ENCODE assay signal across 17 mouse cellular contexts in the genomic region with DNA sequence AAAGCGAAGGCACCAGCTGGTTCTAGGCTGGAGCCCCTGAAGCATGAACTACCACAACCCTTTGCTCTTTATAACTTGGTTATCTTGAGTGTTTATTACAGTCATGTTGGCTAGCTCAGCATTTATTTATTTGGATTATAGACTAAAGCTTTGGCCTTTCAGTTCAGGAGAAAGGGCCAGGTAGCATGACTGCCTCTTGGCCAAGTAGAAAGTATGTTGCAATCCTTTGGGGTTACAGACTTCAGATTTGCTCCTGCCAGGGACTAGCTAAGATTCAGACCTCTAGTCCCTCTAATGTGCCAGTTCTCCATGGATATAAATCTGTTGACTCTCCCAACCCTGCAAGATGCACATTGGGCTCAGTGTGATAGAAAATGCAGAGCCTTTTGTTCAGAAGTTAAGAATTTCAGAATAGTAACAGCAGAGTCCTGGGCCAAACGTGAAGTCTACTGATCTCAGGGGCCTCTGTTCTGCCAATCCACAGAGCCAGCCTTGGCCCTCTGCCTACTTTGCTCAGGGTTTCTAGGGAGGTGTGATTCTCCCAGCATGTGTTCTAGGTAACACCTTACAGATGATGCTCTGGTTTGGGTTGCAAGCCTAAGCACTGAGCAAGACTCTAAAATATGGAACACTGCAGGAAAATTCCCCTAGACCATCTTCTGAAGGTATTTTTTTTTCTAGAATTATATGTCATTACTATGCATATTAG.
DNase-seq lines count a peak whose midpoint lies in the region; ATAC-seq and TF ChIP-seq lines count a peak whose summit lies in the region.
"Had no signal": no experiment of that assay in that cellular context is flagged by ENCODE, and none has a peak within 500 bp of the region (broad histone marks: within the 10 kb centered on the region; RNA-seq: fewer than 3 reads in every experiment).

No protein-coding gene starts in this region.

- ATAC-seq in liver, embryonic 11.5 days (replicated peaks; ENCODE audit: low FRiP score), result no peak
- ATAC-seq in intestine, embryonic 15.5 days, result no peak
- ATAC-seq: forebrain, embryonic 14.5 days had no signal

- TF ChIP-seq POLR2A in liver, adult 2 months (IDR thresholded peaks at IDR 0.05; ENCODE audit: extremely low read depth, insufficient read depth, low read length), result no peak

- no peak overlapping the region for H3K9ac ChIP-seq in liver, adult 2 months (ENCODE audit: low read depth, low read length)
- no peak overlapping the region for H3K9ac ChIP-seq in liver, embryonic 11.5 days (ENCODE audit: low read depth, low read length)
- no peak overlapping the region for H3K9ac ChIP-seq in intestine, embryonic 15.5 days
- H3K9ac ChIP-seq: neural tube, embryonic 15.5 days had no signal

- intact Hi-C loops in left cerebral cortex, postnatal 4 days (cut with DNase I), result loop anchor here (10.0 kb wide), 1 partner anchor 275 kb away; no protein-coding TSS in a partner anchor
- intact Hi-C loops in heart, postnatal 14 days (cut with DNase I), result no loop called here

- no peak for TF ChIP-seq CTCF in liver, adult 2 months (IDR thresholded peaks at IDR 0.05; ENCODE audit: low read depth, low read length)

- no peaks in the 10 kb centered on the region for H3K27me3 ChIP-seq in liver, adult 2 months (ENCODE audit: control insufficient read depth, insufficient read depth, low read length)
- H3K27me3 ChIP-seq in liver, embryonic 11.5 days (replicated peaks; ENCODE audit: control insufficient read depth, insufficient read depth, low read length), result no peaks in the 10 kb centered on the region
- no peaks in the 10 kb centered on the region for H3K27me3 ChIP-seq in intestine, embryonic 15.5 days (replicated peaks)
- H3K27me3 ChIP-seq: neural tube, embryonic 15.5 days had no signal

- H3K79me2 ChIP-seq in liver, adult 2 months (ENCODE audit: control insufficient read depth, insufficient read depth, low read length), result no peaks in the 10 kb centered on the region

- H3K4me1 ChIP-seq in liver, adult 2 months (ENCODE audit: control insufficient read depth, insufficient read depth, low read length), result peaks cover 17% of the 10 kb centered on the region
- no peaks in the 10 kb centered on the region for H3K4me1 ChIP-seq in liver, embryonic 11.5 days (replicated peaks; ENCODE audit: control insufficient read depth, insufficient read depth, low read length)
- H3K4me1 ChIP-seq in intestine, embryonic 15.5 days (replicated peaks), result no peaks in the 10 kb centered on the region

- peaks cover 2% of the 10 kb centered on the region; the same call in 1 of the 2 replicates for H3K9me3 ChIP-seq in liver, embryonic 11.5 days (ENCODE audit: control insufficient read depth, low read length)
- no peaks in the 10 kb centered on the region for H3K9me3 ChIP-seq in intestine, embryonic 15.5 days
- H3K9me3 ChIP-seq: neural tube, embryonic 15.5 days had no signal

- DNase-seq in cerebellum, adult 18-20 months, result peak; percentile 5 to 7
- no peak for DNase-seq in cerebellum, adult 11-12 months
- DNase-seq in liver, adult 2 months (ENCODE audit: extremely low read depth, low read depth, low spot score), result peak; percentile 94
- DNase-seq in liver, embryonic 11.5 days (ENCODE audit: low spot score), result no peak
- peak; percentile 17 for DNase-seq in left cerebral cortex, postnatal 4 days
- no peak for DNase-seq in heart, postnatal 14 days
- DNase-seq in kidney, postnatal 14 days, result no peak
- DNase-seq: adrenal gland, adult 2 months; gastrocnemius, postnatal 36 days; kidney, adult 11 months; lung, adult 2 months; thymus, postnatal 25 days had no signal

- no peaks in the 10 kb centered on the region for H3K36me3 ChIP-seq in liver, adult 2 months (ENCODE audit: control insufficient read depth, insufficient read depth, low read length)
- no peaks in the 10 kb centered on the region for H3K36me3 ChIP-seq in liver, embryonic 11.5 days (ENCODE audit: control insufficient read depth, insufficient read depth, low read length)
- no peaks in the 10 kb centered on the region for H3K36me3 ChIP-seq in intestine, embryonic 15.5 days
- H3K36me3 ChIP-seq: hindbrain, embryonic 10.5 days; neural tube, embryonic 15.5 days had no signal

- H3K4me3 ChIP-seq in liver, adult 2 months (ENCODE audit: insufficient read depth, low read depth, low read length), result no peak overlapping the region
- H3K4me3 ChIP-seq in liver, embryonic 11.5 days (ENCODE audit: low read depth, low read length), result no peak overlapping the region
- H3K4me3 ChIP-seq in intestine, embryonic 15.5 days (replicated peaks), result no peak overlapping the region
- H3K4me3 ChIP-seq: hindbrain, embryonic 10.5 days; neural tube, embryonic 15.5 days had no signal

- peak overlapping the region; percentile 47 for H3K27ac ChIP-seq in liver, adult 2 months (replicated peaks; ENCODE audit: insufficient read depth, low read depth, low read length)
- H3K27ac ChIP-seq in liver, embryonic 11.5 days (ENCODE audit: low read depth, low read length), result no peak overlapping the region
- H3K27ac ChIP-seq in intestine, embryonic 15.5 days, result no peak overlapping the region
- H3K27ac ChIP-seq: hindbrain, embryonic 10.5 days; neural tube, embryonic 15.5 days had no signal

- H3K4me2 ChIP-seq in liver, embryonic 11.5 days, result no peak overlapping the region
- H3K4me2 ChIP-seq in intestine, embryonic 15.5 days (replicated peaks), result no peak overlapping the region
- H3K4me2 ChIP-seq: heart, embryonic 11.5 days; neural tube, embryonic 15.5 days had no signal

- WGBS in liver, adult 2 months, result 33% methylated on average over 2 of the region's 2 CpGs
- 68% methylated on average over 2 of the region's 2 CpGs for WGBS in liver, embryonic 11.5 days
- 79% methylated on average over 2 of the region's 2 CpGs for WGBS in intestine, embryonic 15.5 days

Comparison
In these comparisons a context has a peak if more than half of its experiments do, and no peak if none do; other contexts are left out.
1. DNase-seq: peak in cerebellum, adult 18-20 months (2 of 2), liver, adult 2 months (single experiment) and left cerebral cortex, postnatal 4 days (single experiment); none in cerebellum, adult 11-12 months (single experiment), liver, embryonic 11.5 days (single experiment), heart, postnatal 14 days (0 of 2) and kidney, postnatal 14 days (single experiment).